Mouse (Mus musculus): ENCODE measurements at regions not wholly inside any gene's neighbourhood (a gene's known extent, or its start where the extent isn't known, plus 50 kb on each side); places are given as distances from the start of the nearest gene placed in this dataset.
"Not testable (repeated sequence)": the region's sequence is repeated elsewhere in the genome, so short reads cannot be mapped to it uniquely, and the experiment has no call there.

DNA sequence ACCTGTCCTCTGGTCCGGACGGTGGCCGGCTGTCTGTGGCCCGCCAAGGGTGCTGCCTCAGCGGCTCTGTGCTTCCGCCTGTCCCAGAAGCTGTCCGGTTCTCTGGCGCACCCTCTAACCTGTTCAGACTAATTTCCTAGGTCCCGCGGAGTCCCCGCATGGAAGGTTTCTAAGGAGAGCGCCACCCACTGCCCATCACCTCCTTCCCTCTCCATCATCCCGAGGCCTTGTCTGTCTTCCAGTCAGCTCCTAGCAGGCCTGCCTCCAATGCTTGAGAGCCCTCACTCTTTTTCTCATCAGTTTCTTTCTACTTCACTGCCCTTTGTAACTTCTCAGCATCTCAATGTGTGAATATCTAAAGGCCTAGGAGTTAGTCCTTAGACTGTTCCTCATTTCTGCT is 86.4 kb upstream of the Zfp746 start:
- TF ChIP-seq POLR2A (IDR thresholded peaks at IDR 0.05; ENCODE audit: insufficient read depth, low read length); CTCF (IDR thresholded peaks at IDR 0.05; ENCODE audit: low read depth, low read length); EP300 (IDR thresholded peaks at IDR 0.05; ENCODE audit: insufficient read depth, low read depth, low read length): not testable (repeated sequence)
